Mouse (Mus musculus) liver, adult 2 months (tissue): ENCODE data around the gene Ano7.

ENCODE experiments used
- CTCF ChIP-seq: fragments of 200-500 bp; IDR thresholded peaks from 2 replicates; pipeline ENCODE4 v1.5.1; 2011; ENCODE audit warnings: low read depth, low read length, control low read depth
- POLR2A ChIP-seq: fragments of 200-500 bp; IDR thresholded peaks from 2 replicates; pipeline ENCODE4 v1.6.1; 2011; ENCODE audit warnings: low read length, control low read depth; ENCODE audit not compliant: insufficient read depth; ENCODE audit errors: extremely low read depth

GRCm38 (mm10) chr1:93453721-93454255 lies 80.1 kb downstream of the Ano7 start:
- TF ChIP-seq CTCF (no peak), POLR2A (no peak)
